Mouse (Mus musculus) heart, adult 2 months (tissue): Measurements from ENCODE around the gene Kcnh1.

Experiments used
- CTCF ChIP-seq: fragments of 200-600 bp; IDR thresholded peaks from 2 replicates; pipeline ENCODE4 v1.8.1; 2022; ENCODE audit warnings: antibody characterized with exemption, mild to moderate bottlenecking, moderate library complexity
- EP300 ChIP-seq: fragments of 200-500 bp; IDR thresholded peaks from 2 replicates; pipeline ENCODE4 v1.6.1; 2011; ENCODE audit warnings: low read depth, low read length, control low read depth; ENCODE audit not compliant: insufficient read depth

- no peak for TF ChIP-seq CTCF
- no peak for TF ChIP-seq EP300
These were observed 225.2 kb downstream of the Kcnh1 start for GRCm38 (mm10) chr1:192415813-192416212.
